In the genomic region with DNA sequence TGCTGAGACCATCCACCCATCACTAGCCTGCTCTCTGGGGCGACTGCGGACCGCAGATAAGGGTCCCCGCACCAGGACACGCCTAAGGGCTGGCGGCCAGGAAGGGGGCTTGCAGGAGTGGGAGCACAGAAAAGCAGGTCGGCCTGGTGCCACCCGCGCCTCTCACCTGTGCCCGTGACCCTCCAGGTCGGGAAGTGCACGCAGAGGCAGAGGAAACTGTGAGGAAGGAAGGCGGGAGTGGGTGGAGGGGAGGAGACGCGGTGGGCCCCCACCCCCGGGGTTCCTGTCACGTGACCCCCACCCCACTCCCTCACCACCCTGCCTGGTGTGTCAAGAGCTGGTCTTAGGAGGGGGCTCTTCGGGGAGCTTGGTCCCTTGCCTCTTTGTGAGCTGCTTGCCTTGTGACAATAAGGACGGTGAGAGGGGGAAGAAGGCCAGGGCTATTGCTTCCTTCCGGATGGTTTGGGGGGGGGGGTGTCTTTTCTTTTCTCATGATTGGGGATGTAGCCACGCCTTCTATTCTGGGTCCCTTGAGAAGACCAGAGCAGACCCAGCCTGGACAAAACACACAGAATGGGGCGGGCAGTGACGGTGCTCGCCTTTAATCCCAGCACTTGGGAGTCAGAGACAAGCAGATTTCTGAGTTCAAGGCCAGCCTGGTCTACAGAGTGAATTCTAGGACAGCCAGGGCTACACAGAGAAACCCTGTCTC, we compare ENCODE assay signal across 8 mouse cellular contexts. TPM values are rescaled to one million over a fixed set of nuclear protein-coding genes. Genes with fewer than 3 reads are reported as not detected.
DNase-seq lines count a peak whose midpoint lies in the region; ATAC-seq and TF ChIP-seq lines count a peak whose summit lies in the region.

A gene (plus strand): TSS at position 84 of the 712 bp plus-strand sequence.
A gene (minus strand): TSS at position 206 of the 712 bp plus-strand sequence.

- no peak for TF ChIP-seq CTCF in MEL (IDR thresholded peaks at IDR 0.05 in 2 of 3, conservative IDR thresholded peaks at IDR 0.05 in 1 of 3; ENCODE audit: control insufficient read depth in 1 of 3, insufficient read depth in 1 of 3, low read depth in 2 of 3, low read length in 3 of 3, poor library complexity in 1 of 3, severe bottlenecking in 1 of 3)
- no peak for TF ChIP-seq CTCF in embryonic fibroblast, embryonic 13.5 days (IDR thresholded peaks at IDR 0.05; ENCODE audit: borderline replicate concordance, insufficient read depth, low read length)

- H3K9me3 ChIP-seq in MEL (replicated peaks; ENCODE audit: insufficient read depth, low read length), result no peaks in the 10 kb centered on the region
- H3K9me3 ChIP-seq in hindbrain, embryonic 10.5 days, result no peaks in the 10 kb centered on the region
- no peaks in the 10 kb centered on the region for H3K9me3 ChIP-seq in limb, embryonic 15.5 days
- H3K9me3 ChIP-seq in midbrain, embryonic 15.5 days, result no peaks in the 10 kb centered on the region

- H3K27me3 ChIP-seq in MEL (ENCODE audit: control insufficient read depth in 1 of 2, insufficient read depth in 2 of 2, low read length in 2 of 2), result no peaks in the 10 kb centered on the region
- H3K27me3 ChIP-seq in hindbrain, embryonic 10.5 days (ENCODE audit: insufficient read depth, poor library complexity, severe bottlenecking), result peaks cover 73% of the 10 kb centered on the region
- peaks cover 10% of the 10 kb centered on the region; the same call in 1 of the 2 replicates for H3K27me3 ChIP-seq in limb, embryonic 15.5 days
- H3K27me3 ChIP-seq in midbrain, embryonic 15.5 days (replicated peaks), result peaks cover 36% of the 10 kb centered on the region

- H3K4me2 ChIP-seq in limb, embryonic 15.5 days, result peak within 1 kb of the TSS; percentile 93
- peak within 1 kb of the TSS; percentile 53 for H3K4me2 ChIP-seq in midbrain, embryonic 15.5 days

- WGBS in hindbrain, embryonic 10.5 days, result 34% methylated on average over 24 of the region's 24 CpGs
- 49% methylated on average over 24 of the region's 24 CpGs for WGBS in limb, embryonic 15.5 days
- 39% methylated on average over 24 of the region's 24 CpGs for WGBS in midbrain, embryonic 15.5 days

- peak within 1 kb of the TSS; percentile 82 for H3K9ac ChIP-seq in MEL (ENCODE audit: control insufficient read depth, low read depth, low read length, poor library complexity, severe bottlenecking)
- no peak within 1 kb of the TSS; the same call in 1 of the 2 replicates for H3K9ac ChIP-seq in limb, embryonic 15.5 days
- H3K9ac ChIP-seq in midbrain, embryonic 15.5 days, result peak within 1 kb of the TSS; percentile 13; the same call in 1 of the 2 replicates

- DNase-seq in MEL (ENCODE audit: low read depth, low spot score), result peak; percentile 90
- DNase-seq in hindbrain, embryonic 10.5 days (ENCODE audit: low spot score), result no peak
- DNase-seq in thymus, postnatal 25 days, result peak; percentile 92
- no peak for DNase-seq in frontal cortex, postnatal 14 days (ENCODE audit: low spot score in 2 of 2)
- no peak for DNase-seq in retina, embryonic 14.5 days (ENCODE audit: low spot score)

- TF ChIP-seq RAD21 in MEL (IDR thresholded peaks at IDR 0.05; ENCODE audit: low read depth, low read length), result no peak

- TF ChIP-seq POLR2A in MEL (IDR thresholded peaks at IDR 0.05; ENCODE audit: control insufficient read depth in 1 of 2, insufficient read depth in 1 of 2, low read depth in 1 of 2, low read length in 2 of 2, poor library complexity in 1 of 2), result peak; percentile 36 to 66; a peak in 1 of 4 replicates
- no peak for TF ChIP-seq POLR2A in embryonic fibroblast, embryonic 13.5 days (IDR thresholded peaks at IDR 0.05; ENCODE audit: low read depth, low read length)

- peaks cover 34% of the 10 kb centered on the region for H3K79me2 ChIP-seq in MEL (ENCODE audit: control insufficient read depth, insufficient read depth, low read length, poor library complexity)

- no peaks in the 10 kb centered on the region for H3K36me3 ChIP-seq in MEL (ENCODE audit: control insufficient read depth in 1 of 2, insufficient read depth in 2 of 2, low read length in 2 of 2)
- H3K36me3 ChIP-seq in hindbrain, embryonic 10.5 days, result no peaks in the 10 kb centered on the region
- H3K36me3 ChIP-seq in limb, embryonic 15.5 days, result peaks cover 6% of the 10 kb centered on the region
- no peaks in the 10 kb centered on the region for H3K36me3 ChIP-seq in midbrain, embryonic 15.5 days (replicated peaks)

- TF ChIP-seq EP300 in MEL (IDR thresholded peaks at IDR 0.05; ENCODE audit: low read depth in 1 of 2, low read length in 2 of 2), result 0 out of 4 replicates have a peak, but pooled peaks of 1 of the 2 experiments have one; percentile 32

- H3K4me1 ChIP-seq in MEL (ENCODE audit: control insufficient read depth in 1 of 2, insufficient read depth in 2 of 2, low read length in 2 of 2), result peaks cover 3 to 13% of the 10 kb centered on the region in 2 experiments; a peak in 2 of 4 replicates
- peaks cover 5% of the 10 kb centered on the region; the same call in 1 of the 2 replicates for H3K4me1 ChIP-seq in embryonic fibroblast, embryonic 13.5 days (ENCODE audit: control insufficient read depth, insufficient read depth, low read length)
- H3K4me1 ChIP-seq in hindbrain, embryonic 10.5 days (replicated peaks), result peaks cover 66% of the 10 kb centered on the region
- peaks cover 54% of the 10 kb centered on the region for H3K4me1 ChIP-seq in limb, embryonic 15.5 days
- peaks cover 36% of the 10 kb centered on the region for H3K4me1 ChIP-seq in midbrain, embryonic 15.5 days

- no peak for ATAC-seq in limb, embryonic 15.5 days (ENCODE audit: insufficient number of reproducible peaks, low FRiP score, low TSS enrichment, low read depth)
- no peak for ATAC-seq in midbrain, embryonic 15.5 days (replicated peaks)

- H3K4me3 ChIP-seq in MEL (ENCODE audit: control insufficient read depth in 1 of 2, insufficient read depth in 1 of 2, low read depth in 2 of 2, low read length in 2 of 2), result peak within 1 kb of the TSS; percentile 74 to 81
- H3K4me3 ChIP-seq in embryonic fibroblast, embryonic 13.5 days (ENCODE audit: insufficient read depth, low read length), result 0 out of 2 replicates have a peak within 1 kb of the TSS, but pooled peaks have one; percentile 3
- H3K4me3 ChIP-seq in hindbrain, embryonic 10.5 days, result peak within 1 kb of the TSS; percentile 59
- peak within 1 kb of the TSS; percentile 46 for H3K4me3 ChIP-seq in limb, embryonic 15.5 days
- H3K4me3 ChIP-seq in midbrain, embryonic 15.5 days, result peak within 1 kb of the TSS; percentile 29

- H3K27ac ChIP-seq in MEL (ENCODE audit: control insufficient read depth, low read depth, low read length), result peak within 1 kb of the TSS; percentile 96
- H3K27ac ChIP-seq in embryonic fibroblast, embryonic 13.5 days (ENCODE audit: insufficient read depth, low read length), result peak within 1 kb of the TSS; percentile 61
- H3K27ac ChIP-seq in hindbrain, embryonic 10.5 days, result peak within 1 kb of the TSS; percentile 81
- peak within 1 kb of the TSS; percentile 83 for H3K27ac ChIP-seq in limb, embryonic 15.5 days
- no peak within 1 kb of the TSS for H3K27ac ChIP-seq in midbrain, embryonic 15.5 days

TF ChIP-seq in MEL, 35 proteins besides CTCF, POLR2A, EP300 and RAD21 (continues in another document):
- TF ChIP-seq MAFK (IDR thresholded peaks at IDR 0.05; ENCODE audit: borderline replicate concordance, low read depth, low read length), result no peak
- peak; percentile 17; the same call in 1 of the 2 replicates for TF ChIP-seq TAL1 (IDR thresholded peaks at IDR 0.05; ENCODE audit: low read length)
- peak; percentile 46 to 86; a peak in 2 of 4 replicates for TF ChIP-seq USF2 (IDR thresholded peaks at IDR 0.05; ENCODE audit: borderline replicate concordance in 1 of 2, insufficient read depth in 1 of 2, low read depth in 1 of 2, low read length in 2 of 2)
- TF ChIP-seq ZMIZ1 (IDR thresholded peaks at IDR 0.05; ENCODE audit: low read depth, low read length), result 0 out of 2 replicates have a peak, but pooled peaks have one; percentile 32
- peak; percentile 2; the same call in 1 of the 2 replicates for TF ChIP-seq ETS1 (IDR thresholded peaks at IDR 0.05; ENCODE audit: low read depth, low read length)
- peak; percentile 64 for TF ChIP-seq HCFC1 (IDR thresholded peaks at IDR 0.05; ENCODE audit: low read depth, low read length)
- no peak for TF ChIP-seq SMC3 (IDR thresholded peaks at IDR 0.05; ENCODE audit: low read depth, low read length)
- TF ChIP-seq SIN3A (IDR thresholded peaks at IDR 0.05; ENCODE audit: low read length), result peak; percentile 50; the same call in 1 of the 2 replicates
- no peak for TF ChIP-seq CHD2 (IDR thresholded peaks at IDR 0.05; ENCODE audit: low read length)
- peak; percentile 98 for TF ChIP-seq USF1 (IDR thresholded peaks at IDR 0.05; ENCODE audit: low read depth, low read length)
- TF ChIP-seq E2F4 (IDR thresholded peaks at IDR 0.05; ENCODE audit: borderline replicate concordance, low read depth, low read length), result no peak
- no peak for TF ChIP-seq TBP (IDR thresholded peaks at IDR 0.05; ENCODE audit: low read depth, low read length)
- TF ChIP-seq MYC (IDR thresholded peaks at IDR 0.05; ENCODE audit: low read depth, low read length), result no peak
- no peak for TF ChIP-seq ZKSCAN1 (IDR thresholded peaks at IDR 0.05; ENCODE audit: low read depth, low read length)
- no peak for TF ChIP-seq CHD1 (IDR thresholded peaks at IDR 0.05; ENCODE audit: low read depth, low read length)
- no peak for TF ChIP-seq MEF2A (IDR thresholded peaks at IDR 0.05; ENCODE audit: extremely low read depth, insufficient replicate concordance, low read depth, low read length, poor library complexity, severe bottlenecking)

RNA-seq across cellular contexts. Expression of the first gene that starts in this region (rescaled TPM):
- total RNA-seq in MEL (2012; rRNA removed), result 15.4 TPM in 2 replicates
- 10 to 100 TPM in 1 of 2 experiments, not detected in 1; 23.5 TPM for polyA plus RNA-seq in MEL (2012; ENCODE audit: insufficient read depth in 1 of 2, insufficient read length in 2 of 2, low read depth in 1 of 2, low replicate concordance in 2 of 2, missing spikeins in 1 of 2)
- polyA plus RNA-seq in embryonic fibroblast, embryonic 13.5 days (2011; ENCODE audit: insufficient read length, low read depth, missing spikeins), result 0.30 and 0.39 TPM in 2 replicates
- polyA plus RNA-seq in hindbrain, embryonic 10.5 days (2016; fragmentation: Nextera tagmentation; extraction: Ambion mirVana), result 1.5 TPM in 2 replicates
- polyA plus RNA-seq in limb, embryonic 15.5 days (2015; fragmentation: Nextera tagmentation; extraction: Ambion mirVana), result 1.2 and 2.0 TPM in 2 replicates
- polyA plus RNA-seq in midbrain, embryonic 15.5 days (2015; fragmentation: Nextera tagmentation; extraction: Ambion mirVana), result 1.00 and 1.5 TPM in 2 replicates

RNA-seq across cellular contexts. Expression of the second gene that starts in this region (rescaled TPM):
- total RNA-seq in MEL (2012; rRNA removed), result 52.0 and 61.2 TPM in 2 replicates
- polyA plus RNA-seq in MEL (2012; ENCODE audit: insufficient read depth in 1 of 2, insufficient read length in 2 of 2, low read depth in 1 of 2, low replicate concordance in 2 of 2, missing spikeins in 1 of 2), result 10 to 100 TPM in 1 of 2 experiments, not detected in 1; 48.8 TPM
- 19.5 and 20.5 TPM in 2 replicates for polyA plus RNA-seq in embryonic fibroblast, embryonic 13.5 days (2011; ENCODE audit: insufficient read length, low read depth, missing spikeins)
- 13.3 and 17.9 TPM in 2 replicates for polyA plus RNA-seq in hindbrain, embryonic 10.5 days (2016; fragmentation: Nextera tagmentation; extraction: Ambion mirVana)
- polyA plus RNA-seq in limb, embryonic 15.5 days (2015; fragmentation: Nextera tagmentation; extraction: Ambion mirVana), result 24.5 and 25.9 TPM in 2 replicates
- polyA plus RNA-seq in midbrain, embryonic 15.5 days (2015; fragmentation: Nextera tagmentation; extraction: Ambion mirVana), result 4.2 and 5.7 TPM in 2 replicates

Comparison
In these comparisons a context has a peak if more than half of its experiments do, and no peak if none do; other contexts are left out.
1. DNase-seq: peak in MEL (single experiment) and thymus, postnatal 25 days (single experiment); none in hindbrain, embryonic 10.5 days (single experiment), frontal cortex, postnatal 14 days (0 of 2) and retina, embryonic 14.5 days (single experiment).
2. H3K4me3 ChIP-seq: peak in every context shown above with its lines; median percentile 78 in MEL; 59 in hindbrain, embryonic 10.5 days; 46 in limb, embryonic 15.5 days; 29 in midbrain, embryonic 15.5 days; 3 in embryonic fibroblast, embryonic 13.5 days.